17 mouse cellular contexts compared by ENCODE assay signal in genomic region chr10:128866042-128866441, GRCm38 (mm10). TPM values are rescaled to one million over a fixed set of nuclear protein-coding genes. Genes with fewer than 3 reads are reported as not detected.
DNase-seq lines count a peak whose midpoint lies in the region; ATAC-seq and TF ChIP-seq lines count a peak whose summit lies in the region.
"Had no signal": no experiment of that assay in that cellular context is flagged by ENCODE, and none has a peak within 500 bp of the region (broad histone marks: within the 10 kb centered on the region; RNA-seq: fewer than 3 reads in every experiment).

No protein-coding gene starts in this region.

- no peak overlapping the region for H3K9ac ChIP-seq in heart, postnatal 0 days (replicated peaks; ENCODE audit: low read depth, low read length)
- no peak overlapping the region for H3K9ac ChIP-seq in lung, embryonic 14.5 days
- H3K9ac ChIP-seq: embryonic facial prominence, embryonic 12.5 days; midbrain, embryonic 15.5 days; stomach, embryonic 15.5 days had no signal

- TF ChIP-seq EP300 in heart, postnatal 0 days (IDR thresholded peaks at IDR 0.05; ENCODE audit: low read depth) = no peak

- H3K36me3 ChIP-seq in heart, postnatal 0 days (replicated peaks; ENCODE audit: control insufficient read depth, insufficient read depth, low read length) = peaks cover 54% of the 10 kb centered on the region
- peaks cover 50% of the 10 kb centered on the region for H3K36me3 ChIP-seq in lung, embryonic 14.5 days (ENCODE audit: insufficient read depth)

- no peak overlapping the region for H3K4me2 ChIP-seq in heart, postnatal 0 days (ENCODE audit: low read depth, low read length)
- H3K4me2 ChIP-seq in lung, embryonic 14.5 days = no peak overlapping the region
- H3K4me2 ChIP-seq: embryonic facial prominence, embryonic 12.5 days; midbrain, embryonic 15.5 days; stomach, embryonic 15.5 days had no signal

- no peak for ATAC-seq in heart, postnatal 0 days (ENCODE audit: insufficient read depth, low read depth)
- ATAC-seq in lung, embryonic 14.5 days (ENCODE audit: insufficient read depth) = no peak
- ATAC-seq: midbrain, embryonic 15.5 days had no signal

- no peaks in the 10 kb centered on the region for H3K9me3 ChIP-seq in heart, postnatal 0 days (replicated peaks; ENCODE audit: control insufficient read depth, low read length)
- no peaks in the 10 kb centered on the region for H3K9me3 ChIP-seq in lung, embryonic 14.5 days (ENCODE audit: low read depth, low read length)
- H3K9me3 ChIP-seq: embryonic facial prominence, embryonic 12.5 days; forebrain, embryonic 10.5 days; midbrain, embryonic 15.5 days; stomach, embryonic 15.5 days had no signal

- H3K27ac ChIP-seq in heart, postnatal 0 days (ENCODE audit: low read depth) = no peak overlapping the region
- no peak overlapping the region for H3K27ac ChIP-seq in lung, embryonic 14.5 days (ENCODE audit: low read depth)
- H3K27ac ChIP-seq: embryonic facial prominence, embryonic 12.5 days; forebrain, embryonic 10.5 days; midbrain, embryonic 15.5 days; stomach, embryonic 15.5 days had no signal

- 72% methylated on average over 3 of the region's 3 CpGs for WGBS in heart, postnatal 0 days
- WGBS in lung, embryonic 14.5 days = 81% methylated on average over 3 of the region's 3 CpGs

- no peak overlapping the region for H3K4me3 ChIP-seq in heart, postnatal 0 days (ENCODE audit: low read depth, low read length)
- H3K4me3 ChIP-seq in lung, embryonic 14.5 days (ENCODE audit: low read depth, low read length) = no peak overlapping the region
- H3K4me3 ChIP-seq: embryonic facial prominence, embryonic 12.5 days; forebrain, embryonic 10.5 days; midbrain, embryonic 15.5 days; stomach, embryonic 15.5 days had no signal

- H3K4me1 ChIP-seq in heart, postnatal 0 days (ENCODE audit: control insufficient read depth, insufficient read depth) = no peaks in the 10 kb centered on the region
- no peaks in the 10 kb centered on the region for H3K4me1 ChIP-seq in lung, embryonic 14.5 days (ENCODE audit: insufficient read depth)
- H3K4me1 ChIP-seq: embryonic facial prominence, embryonic 12.5 days; forebrain, embryonic 10.5 days; midbrain, embryonic 15.5 days; stomach, embryonic 15.5 days had no signal

- peak; percentile 32; the same call in 1 of the 2 replicates for TF ChIP-seq CTCF in heart, postnatal 0 days (IDR thresholded peaks at IDR 0.05; ENCODE audit: low read depth)
- TF ChIP-seq CTCF in lung, embryonic 14.5 days (IDR thresholded peaks at IDR 0.05; ENCODE audit: low read depth) = peak; percentile 29; the same call in 1 of the 2 replicates

- no peaks in the 10 kb centered on the region for H3K27me3 ChIP-seq in heart, postnatal 0 days (ENCODE audit: control insufficient read depth, insufficient read depth, low read length)
- no peaks in the 10 kb centered on the region for H3K27me3 ChIP-seq in lung, embryonic 14.5 days (ENCODE audit: insufficient read depth, low read length)
- H3K27me3 ChIP-seq: embryonic facial prominence, embryonic 12.5 days; midbrain, embryonic 15.5 days; stomach, embryonic 15.5 days had no signal

- no peak for DNase-seq in heart, postnatal 0 days (ENCODE audit: low spot score)
- DNase-seq in heart, postnatal 10 days = no peak
- DNase-seq in lung, embryonic 14.5 days = peak; percentile 18
- DNase-seq in lung, postnatal 10 days = no peak
- DNase-seq in NIH3T3 (ENCODE audit: low read depth) = peak; percentile 57
- DNase-seq in retina, embryonic 14.5 days (ENCODE audit: low spot score) = peak; percentile 25
- DNase-seq in right cerebral cortex, postnatal 10 days (ENCODE audit: low spot score in 2 of 2) = no peak
- no peak for DNase-seq in kidney, adult 8-10 months
- DNase-seq: cerebellum, adult 9-10 months; kidney, adult 18-20 months; layer of hippocampus, adult 9-11 months; right cerebral cortex, postnatal 4 days; thymus, postnatal 4 days had no signal

- intact Hi-C loops in heart, postnatal 10 days (cut with DNase I) = no loop called here

RNA-seq across cellular contexts. Expression of gene Gdf11, which starts 25.5 kb away (rescaled TPM):
- total RNA-seq in heart, postnatal 0 days (2014; rRNA removed; ENCODE audit: low replicate concordance) = 1.6 and 6.7 TPM in 2 replicates
- polyA plus RNA-seq in heart, postnatal 0 days (2015; fragmentation: Nextera tagmentation; extraction: Ambion mirVana) = 1.5 and 1.7 TPM in 2 replicates
- 1 to 10 TPM; 3.1 to 4.0 TPM for total RNA-seq in heart, postnatal 10 days (2021)
- 3.5 and 4.5 TPM in 2 replicates for polyA plus RNA-seq in lung, embryonic 14.5 days (2014; fragmentation: Nextera tagmentation; extraction: Ambion mirVana)

RNA-seq across cellular contexts. Expression of gene Cd63, which starts 34.7 kb away (rescaled TPM):
- total RNA-seq in heart, postnatal 0 days (2014; rRNA removed; ENCODE audit: low replicate concordance) = 32.9 and 72.6 TPM in 2 replicates
- polyA plus RNA-seq in heart, postnatal 0 days (2015; fragmentation: Nextera tagmentation; extraction: Ambion mirVana) = 381 and 398 TPM in 2 replicates
- total RNA-seq in heart, postnatal 10 days (2021) = 100 to 1,000 TPM; 203 to 239 TPM
- 458 and 459 TPM in 2 replicates for polyA plus RNA-seq in lung, embryonic 14.5 days (2014; fragmentation: Nextera tagmentation; extraction: Ambion mirVana)

RNA-seq across cellular contexts. Expression of gene Ormdl2, which starts 44.6 kb away (rescaled TPM):
- 27.6 and 32.1 TPM in 2 replicates for total RNA-seq in heart, postnatal 0 days (2014; rRNA removed; ENCODE audit: low replicate concordance)
- polyA plus RNA-seq in heart, postnatal 0 days (2015; fragmentation: Nextera tagmentation; extraction: Ambion mirVana) = 20.2 and 26.7 TPM in 2 replicates
- 1 to 10 TPM; 6.5 to 9.8 TPM for total RNA-seq in heart, postnatal 10 days (2021)
- polyA plus RNA-seq in lung, embryonic 14.5 days (2014; fragmentation: Nextera tagmentation; extraction: Ambion mirVana) = 55.8 and 63.9 TPM in 2 replicates

RNA-seq across cellular contexts. Expression of gene Sarnp, which starts 48.9 kb away (rescaled TPM):
- 19.4 and 20.0 TPM in 2 replicates for total RNA-seq in heart, postnatal 0 days (2014; rRNA removed; ENCODE audit: low replicate concordance)
- polyA plus RNA-seq in heart, postnatal 0 days (2015; fragmentation: Nextera tagmentation; extraction: Ambion mirVana) = 135 and 141 TPM in 2 replicates
- total RNA-seq in heart, postnatal 10 days (2021) = 10 to 100 TPM; 47.2 to 52.6 TPM
- 223 and 227 TPM in 2 replicates for polyA plus RNA-seq in lung, embryonic 14.5 days (2014; fragmentation: Nextera tagmentation; extraction: Ambion mirVana)

RNA-seq across cellular contexts. Expression of gene Rdh5, which starts 56.6 kb away (rescaled TPM):
- total RNA-seq in heart, postnatal 0 days (2014; rRNA removed; ENCODE audit: low replicate concordance) = 7.6 and 14.3 TPM in 2 replicates
- 9.3 and 11.1 TPM in 2 replicates for polyA plus RNA-seq in heart, postnatal 0 days (2015; fragmentation: Nextera tagmentation; extraction: Ambion mirVana)
- 1 to 10 TPM; 5.9 to 9.7 TPM for total RNA-seq in heart, postnatal 10 days (2021)
- polyA plus RNA-seq in lung, embryonic 14.5 days (2014; fragmentation: Nextera tagmentation; extraction: Ambion mirVana) = 10.5 and 12.5 TPM in 2 replicates

Comparison
In these comparisons a context has a peak if more than half of its experiments do, and no peak if none do; other contexts are left out.
1. DNase-seq: peak in lung, embryonic 14.5 days (single experiment), NIH3T3 (single experiment) and retina, embryonic 14.5 days (single experiment); none in heart, postnatal 0 days (single experiment), heart, postnatal 10 days (0 of 2), lung, postnatal 10 days (single experiment), right cerebral cortex, postnatal 10 days (0 of 2) and kidney, adult 8-10 months (0 of 2).